Mouse (Mus musculus): ENCODE results near the gene Rab6b. TPM values are rescaled to one million over a fixed set of nuclear protein-coding genes. Genes with fewer than 3 reads are reported as not detected.
A peak's percentile ranks its signal among the peaks of the same experiment; 100 is the strongest.

Gene Rab6b
- 100 to 1,000 TPM; 429 to 449 TPM for total RNA-seq (2021)
- long read RNA-seq, experiment 1, full-length matches to known transcripts = 30 of 148 reads
- long read RNA-seq, experiment 1, partial matches to known transcripts = 116 of 148 reads
- long read RNA-seq, experiment 1, other reads (novel, unspliced or antisense) = 2 of 148 reads
- long read RNA-seq, experiment 2, full-length matches to known transcripts = 26 of 182 reads
- long read RNA-seq, experiment 2, partial matches to known transcripts = 153 of 182 reads
- long read RNA-seq, experiment 2, other reads (novel, unspliced or antisense) = 3 of 182 reads

DNA sequence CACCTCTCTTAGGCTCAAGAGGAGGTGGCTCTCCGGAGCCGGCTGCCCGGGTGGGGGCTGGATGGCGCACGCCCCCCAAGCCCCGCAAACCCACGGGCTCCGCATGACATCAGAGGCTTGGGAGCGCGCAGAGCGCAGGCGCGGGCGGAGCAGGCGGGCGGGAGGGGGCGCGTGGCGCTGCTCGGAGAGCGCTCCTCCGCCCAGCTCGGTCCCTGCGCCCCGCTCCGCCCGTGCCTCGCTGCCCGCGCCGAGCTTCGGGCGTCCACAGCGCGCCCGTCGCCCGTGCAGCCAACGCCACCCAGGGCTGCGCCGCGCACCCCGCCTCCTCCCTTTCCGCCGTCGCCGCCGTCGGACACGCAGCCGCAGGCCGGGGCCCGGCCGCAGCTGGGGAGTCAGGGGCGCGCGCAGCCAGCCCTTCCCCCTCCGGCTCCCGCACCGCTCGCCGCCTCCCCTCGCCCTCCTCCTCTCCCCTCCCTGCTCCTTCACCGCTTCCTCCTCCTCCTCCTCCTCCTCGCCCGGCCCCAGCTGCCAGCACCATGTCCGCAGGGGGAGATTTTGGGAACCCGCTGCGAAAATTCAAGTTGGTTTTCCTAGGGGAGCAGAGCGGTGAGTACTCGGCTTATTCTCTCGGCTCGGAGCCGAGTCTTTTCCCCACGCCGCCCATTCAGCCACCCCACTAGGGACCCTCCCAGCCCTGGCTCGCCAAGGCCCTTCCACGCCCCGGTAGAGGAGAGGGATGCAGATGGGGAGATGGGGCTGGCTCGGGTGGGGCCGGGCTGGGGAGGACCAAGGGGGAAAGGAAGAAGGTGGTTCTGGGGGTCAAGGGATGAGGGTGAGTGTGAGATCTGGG lies at the start of gene Rab6b:
Gene Rab6b (plus strand): TSS at position 167 of the 850 bp plus-strand sequence.
- no peak for TF ChIP-seq CTCF (conservative IDR thresholded peaks at IDR 0.05)
- Histone ChIP-seq H3K4me3 (peak within 1 kb of the TSS; percentile 86), H3K27ac (peak within 1 kb of the TSS; percentile 95)
- peak; percentile 70 to 79 for DNase-seq (ENCODE audit: low spot score in 2 of 2)

DNA sequence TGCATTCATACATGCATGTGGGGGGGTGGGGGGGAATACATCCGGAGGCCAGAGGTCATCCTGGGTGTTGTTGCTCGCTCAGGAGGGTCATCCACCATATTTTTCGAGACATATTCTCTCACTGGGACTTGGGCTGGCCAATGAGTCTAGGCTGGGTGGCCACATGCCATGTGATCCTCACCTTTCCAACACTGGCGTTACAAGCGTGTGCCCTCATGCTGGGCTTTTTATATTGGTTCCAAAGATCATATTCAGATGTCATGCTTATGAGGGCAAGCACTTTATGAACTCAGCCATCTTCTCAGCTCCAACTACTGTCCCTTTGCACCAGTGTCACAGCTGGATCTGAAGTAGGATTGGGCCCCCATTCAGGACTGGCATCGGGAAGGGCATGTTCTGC lies 48.0 kb upstream of the Rab6b start:
- no peak for DNase-seq (ENCODE audit: low spot score in 2 of 2)
- no peak for TF ChIP-seq CTCF (conservative IDR thresholded peaks at IDR 0.05)
- H3K27ac ChIP-seq = no peak overlapping the region
- no peak overlapping the region for H3K4me3 ChIP-seq

DNA sequence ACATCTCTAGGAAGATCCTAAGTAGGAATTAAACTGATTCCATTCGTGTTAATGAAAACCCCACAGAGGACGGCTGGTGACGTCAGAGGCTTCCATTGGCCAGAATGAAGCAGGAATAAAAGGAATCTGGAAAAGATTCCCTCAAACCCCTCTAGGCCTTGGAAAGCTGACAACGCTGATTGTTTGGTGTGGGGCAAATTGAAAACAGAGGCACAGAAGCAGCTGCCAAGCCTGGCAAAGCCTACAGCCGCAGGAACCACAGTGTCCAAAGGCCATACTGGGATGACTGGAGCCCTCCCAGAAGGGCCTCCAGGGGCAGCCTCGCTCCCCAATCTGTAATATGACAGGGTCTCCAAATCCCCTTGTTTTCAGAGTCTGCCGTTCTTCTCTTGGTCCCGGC lies 44.7 kb upstream of the Rab6b start:
- TF ChIP-seq CTCF (conservative IDR thresholded peaks at IDR 0.05) = no peak; the same call in 1 of the 2 replicates
- no peak overlapping the region for H3K27ac ChIP-seq
- H3K4me3 ChIP-seq = no peak overlapping the region
- no peak for DNase-seq (ENCODE audit: low spot score in 2 of 2)

DNA sequence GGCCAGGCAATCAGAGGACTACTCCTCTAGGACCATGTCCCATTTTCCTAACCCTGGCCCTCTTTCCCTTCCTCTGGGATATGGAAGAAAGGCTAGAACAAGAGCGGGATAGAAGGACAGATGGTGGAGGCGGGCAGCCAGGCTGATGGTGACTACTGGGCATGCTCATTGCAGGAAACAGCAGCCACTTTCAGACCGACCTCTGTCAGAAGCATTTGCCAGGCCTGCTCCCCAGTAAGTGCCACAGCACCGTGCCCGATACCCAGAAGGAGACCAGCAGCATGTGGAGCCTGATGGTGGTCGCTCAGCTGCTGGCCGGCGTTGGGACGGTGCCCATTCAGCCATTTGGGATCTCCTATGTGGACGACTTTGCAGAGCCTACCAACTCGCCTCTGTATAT lies 43.9 kb upstream of the Rab6b start:
- TF ChIP-seq CTCF (conservative IDR thresholded peaks at IDR 0.05) = no peak
- H3K27ac ChIP-seq = no peak overlapping the region
- peak overlapping the region; percentile 18; the same call in 1 of the 2 replicates for H3K4me3 ChIP-seq
- DNase-seq (ENCODE audit: low spot score in 2 of 2) = no peak

DNA sequence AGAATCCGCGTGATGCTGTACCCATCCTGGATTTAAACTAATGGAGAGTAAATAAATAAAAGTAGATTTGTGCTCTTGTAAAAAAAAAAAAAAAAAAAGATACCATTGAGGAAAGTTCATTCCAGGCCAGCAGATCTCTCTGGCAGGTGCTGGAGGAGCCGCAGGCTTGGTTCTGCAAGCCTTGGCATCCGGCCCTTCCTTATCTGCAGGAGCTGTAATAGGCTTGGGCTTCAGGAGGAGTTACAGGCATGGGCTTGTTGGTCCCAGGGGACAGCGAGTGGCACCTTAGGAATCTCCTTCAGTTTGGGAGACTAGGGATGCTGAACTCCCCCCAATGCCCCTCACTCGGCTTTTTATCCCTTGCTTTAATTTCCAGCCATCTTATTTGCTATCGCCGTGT lies 42.8 kb upstream of the Rab6b start:
- Histone ChIP-seq H3K4me3 (no peak overlapping the region), H3K27ac (no peak overlapping the region)
- no peak for TF ChIP-seq CTCF (conservative IDR thresholded peaks at IDR 0.05)
- DNase-seq (ENCODE audit: low spot score in 2 of 2) = no peak

DNA sequence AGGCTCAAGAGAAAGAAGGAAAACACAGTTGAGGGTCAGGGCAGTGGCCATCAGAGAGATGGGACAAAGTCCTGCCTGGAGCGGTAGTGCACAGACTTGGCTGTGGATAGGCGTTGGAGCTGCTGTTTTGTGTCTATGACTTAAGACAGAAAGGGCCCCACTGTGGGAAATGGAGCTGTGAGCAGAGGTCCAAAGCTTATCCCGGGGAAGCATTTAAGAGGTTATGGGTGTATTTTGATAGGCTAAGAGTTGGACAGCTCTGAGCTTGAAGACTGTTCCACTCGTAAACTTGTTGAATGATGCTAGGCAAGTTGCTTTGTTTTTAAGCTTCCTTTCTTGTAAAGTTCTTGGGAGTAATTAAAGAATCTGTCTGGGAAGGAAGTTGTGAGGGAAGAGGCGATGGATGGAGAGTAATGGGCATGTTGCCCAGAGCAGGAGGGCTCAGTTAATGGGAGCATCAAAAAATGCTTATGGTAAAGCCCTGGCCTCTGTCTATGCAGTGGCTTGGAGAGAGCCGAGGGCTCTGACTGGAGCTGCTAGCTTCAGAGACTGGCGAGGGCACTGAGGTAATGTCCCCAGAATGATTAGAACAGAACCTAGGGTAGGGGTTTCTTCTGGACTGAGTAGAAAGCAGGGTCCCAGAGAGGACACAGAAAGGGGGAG lies 39.9 kb upstream of the Rab6b start:
- TF ChIP-seq CTCF (conservative IDR thresholded peaks at IDR 0.05) = no peak
- Histone ChIP-seq H3K27ac (no peak overlapping the region), H3K4me3 (no peak overlapping the region)
- DNase-seq (ENCODE audit: low spot score in 2 of 2) = no peak

DNA sequence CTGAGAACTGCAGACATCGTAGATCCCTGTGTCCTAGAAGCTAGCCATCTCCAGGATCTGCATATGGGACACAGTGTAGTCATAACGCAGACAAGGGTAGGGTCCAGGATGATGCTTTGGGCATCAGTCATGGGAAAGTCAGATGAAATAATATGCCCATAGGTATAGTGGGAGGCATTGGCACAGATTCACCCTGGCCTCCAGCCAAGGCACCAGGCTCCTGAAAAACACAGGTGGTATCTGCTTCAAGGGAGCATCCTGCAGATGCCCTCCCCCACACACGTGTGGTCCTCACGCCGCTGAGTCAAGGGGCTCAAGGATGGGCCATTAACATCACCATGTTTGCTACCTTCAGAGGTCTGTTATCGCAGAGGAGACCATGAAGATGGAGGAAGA lies 39.4 kb upstream of the Rab6b start:
- Histone ChIP-seq H3K4me3 (no peak overlapping the region), H3K27ac (no peak overlapping the region)
- TF ChIP-seq CTCF (conservative IDR thresholded peaks at IDR 0.05) = no peak
- no peak for DNase-seq (ENCODE audit: low spot score in 2 of 2)

DNA sequence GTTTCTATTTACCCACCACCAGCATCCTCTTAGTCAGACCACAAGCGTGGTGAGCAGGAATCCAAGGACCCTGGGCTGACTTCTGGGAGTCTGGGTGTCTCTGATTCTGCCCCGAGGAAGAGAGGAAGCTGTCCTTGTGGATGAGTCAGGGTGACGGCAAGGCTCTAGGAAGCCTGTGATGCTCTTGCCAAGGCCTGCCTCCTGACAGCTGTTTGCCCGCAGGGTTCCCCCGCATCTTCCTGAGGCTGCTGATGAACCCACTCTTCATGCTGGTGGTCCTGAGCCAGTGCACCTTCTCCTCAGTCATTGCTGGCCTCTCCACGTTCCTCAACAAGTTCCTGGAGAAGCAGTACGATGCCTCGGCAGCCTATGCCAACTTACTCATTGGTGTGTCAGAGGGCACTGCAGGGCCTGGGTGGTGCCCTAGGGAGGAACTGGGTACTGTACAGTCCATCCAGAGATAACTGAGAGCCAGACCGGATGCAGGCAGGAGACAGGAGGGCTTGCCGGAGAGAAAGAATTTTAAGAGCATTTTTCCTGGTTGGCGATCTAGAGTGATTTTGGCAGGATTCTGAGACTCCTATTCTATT lies 38.6 kb upstream of the Rab6b start:
- H3K4me3 ChIP-seq = no peak overlapping the region
- H3K27ac ChIP-seq = no peak overlapping the region
- no peak for DNase-seq (ENCODE audit: low spot score in 2 of 2)
- TF ChIP-seq CTCF (conservative IDR thresholded peaks at IDR 0.05) = no peak

DNA sequence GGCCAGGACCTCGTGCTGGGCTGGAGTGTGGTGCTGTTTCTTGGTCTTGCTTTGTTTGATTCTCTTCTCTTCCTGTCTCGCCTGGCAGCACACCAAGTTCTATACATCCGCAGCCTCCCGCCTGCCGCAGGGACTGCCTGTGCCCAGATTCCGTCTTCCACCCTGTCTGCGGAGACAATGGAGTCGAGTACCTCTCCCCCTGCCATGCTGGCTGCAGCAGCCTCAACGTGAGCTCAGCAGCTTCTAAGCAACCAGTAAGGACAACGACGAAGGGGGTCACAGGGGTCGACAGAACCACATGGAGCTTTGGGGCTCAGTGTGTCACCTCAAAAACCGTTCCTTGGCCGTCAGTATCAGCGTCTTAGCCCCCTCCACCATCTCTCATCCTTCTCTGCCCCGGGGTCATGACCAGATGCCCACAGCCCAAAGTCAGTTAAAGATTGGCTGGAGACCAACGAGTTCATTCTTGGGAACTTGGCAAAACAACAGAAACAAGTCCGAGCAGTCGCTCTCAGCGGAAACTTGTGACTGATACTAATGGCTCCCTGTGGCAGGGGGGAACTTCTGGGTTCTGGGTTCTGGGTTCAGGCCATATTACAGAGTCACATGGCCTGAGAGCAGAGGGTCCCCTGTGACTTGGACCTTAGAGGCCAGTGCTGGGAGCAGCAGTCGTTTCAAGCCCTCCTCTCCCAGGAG lies 34.6 kb upstream of the Rab6b start:
- H3K4me3 ChIP-seq = no peak overlapping the region
- TF ChIP-seq CTCF (conservative IDR thresholded peaks at IDR 0.05) = no peak
- no peak for DNase-seq (ENCODE audit: low spot score in 2 of 2)
- H3K27ac ChIP-seq = no peak overlapping the region

DNA sequence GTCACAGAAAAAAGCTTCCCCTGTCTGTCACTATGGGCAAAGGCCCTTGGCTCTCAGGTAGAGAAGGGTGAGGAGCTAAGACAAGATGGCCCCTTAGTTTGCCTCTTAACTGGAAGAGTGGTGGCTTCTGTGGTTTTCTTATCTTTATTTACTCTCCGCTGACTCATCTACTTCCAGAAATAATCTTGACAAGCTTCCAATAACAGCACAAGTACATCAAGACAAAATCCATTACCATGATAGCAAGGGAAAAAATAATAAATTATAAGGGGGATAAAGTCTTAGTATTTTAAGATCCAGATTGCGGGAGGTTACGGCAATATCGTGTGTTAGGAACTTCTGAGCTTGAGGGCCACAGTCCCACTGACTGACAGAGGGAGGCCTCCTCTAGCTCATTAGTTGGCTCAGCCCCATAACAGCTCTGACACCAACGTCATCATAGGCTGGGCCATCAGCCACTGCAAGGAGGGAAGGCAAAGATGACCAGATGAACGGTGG lies 33.3 kb upstream of the Rab6b start:
- H3K4me3 ChIP-seq = no peak overlapping the region
- H3K27ac ChIP-seq = no peak overlapping the region
- DNase-seq (ENCODE audit: low spot score in 2 of 2) = no peak
- no peak for TF ChIP-seq CTCF (conservative IDR thresholded peaks at IDR 0.05)

DNA sequence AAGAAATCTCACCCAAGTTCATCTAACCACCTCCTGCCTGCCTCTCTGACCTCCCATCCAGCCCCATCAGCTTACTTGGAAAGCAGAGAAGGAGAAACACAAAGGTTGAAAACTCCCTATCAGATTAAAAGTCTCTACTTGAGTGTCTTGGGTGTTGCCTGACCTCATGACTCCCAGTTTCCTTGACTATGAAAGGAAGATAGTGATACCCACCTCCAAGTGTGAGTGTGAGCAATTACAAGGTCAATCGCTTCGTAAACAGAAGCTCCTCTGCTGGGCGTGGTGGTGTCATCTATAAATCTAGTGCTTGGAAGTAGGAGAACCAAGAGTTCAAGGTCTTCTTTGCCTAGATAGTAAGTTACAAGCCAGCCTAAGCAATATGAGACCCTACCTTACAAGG lies 31.4 kb upstream of the Rab6b start:
- Histone ChIP-seq H3K4me3 (no peak overlapping the region), H3K27ac (no peak overlapping the region)
- DNase-seq (ENCODE audit: low spot score in 2 of 2) = no peak
- TF ChIP-seq CTCF (conservative IDR thresholded peaks at IDR 0.05) = no peak

Measured in layer of hippocampus, adult 2 months (tissue).